Mouse (Mus musculus) heart, postnatal 0 days (tissue): ENCODE results near the gene Wdr25. TPM values are rescaled to one million over a fixed set of nuclear protein-coding genes. Genes with fewer than 3 reads are reported as not detected.

Experiments
- ATAC-seq: fragments of 200-750 bp; cut with Nextera tagmentation; 2 replicates; pipeline ENCODE4 v1.8.0; 2017; ENCODE audit warnings: low read depth, moderate number of reproducible peaks, moderate library complexity; ENCODE audit not compliant: insufficient read depth
- DNase-seq: peaks from one replicate; pipeline ENCODE4 v3.0.0-alpha.2; 2016; ENCODE audit warnings: low spot score
- H3K27ac ChIP-seq: fragments of 300-500 bp; sonication (generic); 2 replicates; pipeline ENCODE4 v1.5.1; 2014; ENCODE audit warnings: low read depth, mild to moderate bottlenecking
- H3K27me3 ChIP-seq: fragments of 300-500 bp; sonication (generic); 2 replicates; pipeline ENCODE4 v1.6.1; 2014; ENCODE audit warnings: low read length, mixed read lengths; ENCODE audit not compliant: control insufficient read depth, insufficient read depth
- H3K36me3 ChIP-seq: fragments of 300-500 bp; sonication (generic); replicated peaks from 2 replicates; pipeline ENCODE4 v1.6.1; 2014; ENCODE audit warnings: low read length, mixed read lengths; ENCODE audit not compliant: control insufficient read depth, insufficient read depth
- H3K4me1 ChIP-seq: fragments of 300-500 bp; sonication (generic); 2 replicates; pipeline ENCODE4 v1.6.1; 2014; ENCODE audit warnings: antibody characterized with exemption; ENCODE audit not compliant: control insufficient read depth, insufficient read depth
- H3K4me2 ChIP-seq: fragments of 300-500 bp; sonication (generic); 2 replicates; pipeline ENCODE4 v1.6.1; 2014; ENCODE audit warnings: low read depth, mild to moderate bottlenecking, low read length, moderate library complexity
- H3K4me3 ChIP-seq: fragments of 300-500 bp; sonication (generic); 2 replicates; pipeline ENCODE4 v1.5.1; 2014; ENCODE audit warnings: low read depth, low read length
- H3K9ac ChIP-seq: fragments of 300-500 bp; sonication (generic); replicated peaks from 2 replicates; pipeline ENCODE4 v1.6.1; 2014; ENCODE audit warnings: low read depth, low read length, mixed read lengths
- H3K9me3 ChIP-seq: fragments of 300-500 bp; sonication (generic); replicated peaks from 2 replicates; pipeline ENCODE4 v1.6.1; 2016; ENCODE audit warnings: low read length; ENCODE audit not compliant: control insufficient read depth
- CTCF ChIP-seq: IDR thresholded peaks from 2 replicates; pipeline ENCODE4 v1.5.1; 2016; ENCODE audit warnings: antibody characterized with exemption, control low read depth, low read depth
- EP300 ChIP-seq: IDR thresholded peaks from 2 replicates; pipeline ENCODE4 v1.6.1; 2016; ENCODE audit warnings: antibody characterized with exemption, low read depth
- WGBS: fragments of 180-500 bp; shearing (Covaris S2); extraction: QIAGEN DNeasy Blood & Tissue Kit; methylation state at CpG from one replicate; pipeline ENCODE4 v1.1.7; 2014; 5-methylcytosine and 5-hydroxymethylcytosine counted together
- polyA plus RNA-seq: library from polyadenylated mRNA; unstranded; fragments of >200 nt; fragmentation: Nextera tagmentation; extraction: Ambion mirVana; gene quantifications from 2 replicates; pipeline ENCODE4 v1.2.1, GENCODE M21; 2015
- total RNA-seq: library from RNA; depleted of rRNA; stranded (reverse); fragments of >200 nt; gene quantifications from 2 replicates; pipeline ENCODE4 v1.2.3, GENCODE M21; 2014; ENCODE audit warnings: low replicate concordance

Gene Wdr25
- total and polyA plus RNA-seq, 2 experiments from 2014 or later, result 3.5 to 3.9 TPM

GRCm38 (mm10) chr12:108885906-108886305, 7.5 kb upstream of the Wdr25 start:
- no peak overlapping the region for H3K9ac ChIP-seq
- H3K27ac ChIP-seq, result no peak overlapping the region
- TF ChIP-seq CTCF, result no peak
- H3K36me3 ChIP-seq, result peaks cover 73% of the 10 kb centered on the region
- no peaks in the 10 kb centered on the region for H3K4me1 ChIP-seq
- no peak overlapping the region for H3K4me2 ChIP-seq
- no peak for DNase-seq
- H3K27me3 ChIP-seq, result no peaks in the 10 kb centered on the region
- 88% methylated on average over 1 of the region's 1 CpGs for WGBS
- H3K9me3 ChIP-seq, result no peaks in the 10 kb centered on the region
- 0 out of 2 replicates have a peak, but pooled peaks have one; percentile 11 for ATAC-seq
- H3K4me3 ChIP-seq, result no peak overlapping the region

GRCm38 (mm10) chr12:108887077-108887476, 6.4 kb upstream of the Wdr25 start:
- Histone ChIP-seq H3K4me1 (no peaks in the 10 kb centered on the region), H3K27me3 (no peaks in the 10 kb centered on the region), H3K9me3 (no peaks in the 10 kb centered on the region), H3K36me3 (peaks cover 66% of the 10 kb centered on the region), H3K27ac (no peak overlapping the region), H3K4me2 (no peak overlapping the region), H3K4me3 (no peak overlapping the region), H3K9ac (no peak overlapping the region)
- ATAC-seq, result no peak
- no peak for DNase-seq
- WGBS, result 78% methylated on average over 4 of the region's 4 CpGs
- TF ChIP-seq CTCF (no peak), EP300 (no peak)

DNA sequence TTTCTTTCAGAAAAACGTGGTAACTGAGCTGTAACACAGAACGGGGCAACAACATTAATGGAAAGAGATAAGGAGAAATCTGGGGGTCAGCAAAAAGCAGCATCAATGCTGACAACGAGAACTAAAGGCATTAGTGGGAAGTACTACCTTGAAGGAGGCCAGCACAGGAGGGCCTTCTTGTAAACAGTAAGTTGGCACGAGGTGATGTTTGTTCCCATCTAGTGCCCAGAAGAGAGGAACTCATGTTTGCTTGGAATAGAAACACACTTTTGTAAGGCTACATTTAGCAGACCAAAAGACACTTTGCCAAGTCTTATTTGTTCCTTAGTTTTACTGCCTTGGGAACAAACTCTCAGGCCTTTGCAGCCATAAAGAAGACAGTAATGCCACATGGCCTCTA, 4.8 kb upstream of the Wdr25 start:
- Histone ChIP-seq H3K9ac (no peak overlapping the region), H3K27ac (no peak overlapping the region), H3K9me3 (no peaks in the 10 kb centered on the region), H3K27me3 (no peaks in the 10 kb centered on the region), H3K4me3 (no peak overlapping the region), H3K36me3 (peaks cover 55% of the 10 kb centered on the region), H3K4me1 (peaks cover 13% of the 10 kb centered on the region; the same call in 1 of the 2 replicates), H3K4me2 (no peak overlapping the region)
- 84% methylated on average over 4 of the region's 4 CpGs for WGBS
- no peak for TF ChIP-seq EP300
- no peak for TF ChIP-seq CTCF
- ATAC-seq, result no peak
- no peak for DNase-seq

DNA sequence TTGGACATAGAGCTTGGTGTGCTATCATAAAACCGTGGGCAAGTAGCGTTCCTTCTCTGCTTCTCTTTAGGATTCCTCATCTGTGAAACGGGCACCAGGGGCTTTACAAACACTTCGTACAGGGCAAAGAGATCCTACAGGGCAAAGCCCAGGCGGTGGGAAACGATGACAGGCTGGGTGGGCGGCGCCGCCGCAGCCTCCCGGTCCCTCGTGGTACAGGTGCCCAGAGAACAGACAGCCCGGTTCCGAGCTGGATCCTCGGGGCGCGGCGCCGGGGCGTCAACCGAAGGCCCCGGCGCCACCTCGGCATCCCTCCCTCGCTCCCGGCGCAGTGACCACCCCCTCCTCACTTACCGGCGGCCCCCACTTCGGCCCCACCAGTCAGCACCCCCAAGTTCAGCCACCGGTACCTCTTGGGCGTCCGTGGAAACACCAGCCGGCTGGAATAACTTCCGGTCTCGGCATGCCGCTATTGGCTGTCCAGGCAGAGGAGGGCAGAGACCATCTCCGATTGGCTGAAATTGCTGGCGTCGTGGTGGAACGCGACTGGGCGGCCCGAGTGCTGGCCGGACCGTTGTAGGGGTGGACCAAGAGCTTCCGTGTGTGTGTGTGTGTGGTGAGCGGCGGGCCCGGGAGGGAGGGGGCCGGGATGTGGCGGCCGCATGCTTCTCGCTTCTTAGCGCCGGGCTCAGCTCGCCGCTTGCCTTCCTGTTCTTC, 442 bp downstream of the Wdr25 start, which contains the start of gene Wars:
Wars (minus strand) TSS at position 460 of the 717 bp plus-strand sequence.
- Histone ChIP-seq H3K4me3 (peak within 1 kb of the TSS; percentile 90), H3K4me2 (peak within 1 kb of the TSS; percentile 73), H3K4me1 (peaks cover 17% of the 10 kb centered on the region; the same call in 1 of the 2 replicates), H3K36me3 (peaks cover 16% of the 10 kb centered on the region), H3K9me3 (no peaks in the 10 kb centered on the region), H3K9ac (peak within 1 kb of the TSS; percentile 77), H3K27me3 (no peaks in the 10 kb centered on the region), H3K27ac (peak within 1 kb of the TSS; percentile 60)
- under 1% methylated on average over 47 of the region's 58 CpGs for WGBS
- ATAC-seq (peak; percentile 100), DNase-seq (peak; percentile 94)
- TF ChIP-seq CTCF (no peak), EP300 (no peak)

GRCm38 (mm10) chr12:108894432-108894816, 993 bp downstream of the Wdr25 start:
- ATAC-seq, result no peak
- WGBS, result 5% methylated on average over 7 of the region's 7 CpGs
- no peaks in the 10 kb centered on the region for H3K9me3 ChIP-seq
- peak overlapping the region; percentile 90 for H3K4me3 ChIP-seq
- H3K27me3 ChIP-seq, result no peaks in the 10 kb centered on the region
- peak overlapping the region; percentile 73 for H3K4me2 ChIP-seq
- DNase-seq, result no peak
- peak overlapping the region; percentile 77 for H3K9ac ChIP-seq
- peaks cover 15% of the 10 kb centered on the region for H3K36me3 ChIP-seq
- H3K27ac ChIP-seq, result peak overlapping the region; percentile 19; the same call in 1 of the 2 replicates
- TF ChIP-seq EP300 (no peak), CTCF (no peak)
- H3K4me1 ChIP-seq, result peaks cover 17% of the 10 kb centered on the region; the same call in 1 of the 2 replicates
